Mouse (Mus musculus) stomach, embryonic 15.5 days (tissue): ENCODE results near the gene Gm17581. TPM values are rescaled to one million over a fixed set of nuclear protein-coding genes. Genes with fewer than 3 reads are reported as not detected.

ENCODE experiments used
- polyA plus RNA-seq: library from polyadenylated mRNA; unstranded; fragments of >200 nt; fragmentation: Nextera tagmentation; extraction: Ambion mirVana; gene quantifications from 2 replicates; pipeline ENCODE4 v1.2.1, GENCODE M21; 2015

Gm17581 gene
- polyA plus RNA-seq, 1 experiment from 2014 or later: not detected

Other genes with a start within 250 kb of the Gm17581 start
- 13.4 and 14.0 TPM in 2 replicates for gene Acss2, start 217.9 kb downstream of the Gm17581 start, polyA plus RNA-seq
- gene Ggt7, start 217.6 kb downstream of the Gm17581 start, polyA plus RNA-seq: 3.8 and 4.2 TPM in 2 replicates
- gene Gss, start 143.1 kb downstream of the Gm17581 start, polyA plus RNA-seq: 43.4 and 43.9 TPM in 2 replicates
- gene Myh7b, start 124.7 kb downstream of the Gm17581 start, polyA plus RNA-seq: 0.71 and 0.86 TPM in 2 replicates
- gene Trpc4ap, start 43.5 kb downstream of the Gm17581 start, polyA plus RNA-seq: 115 and 126 TPM in 2 replicates
- gene Edem2, start 6.4 kb downstream of the Gm17581 start, polyA plus RNA-seq: 103 and 133 TPM in 2 replicates
- 18.3 and 18.9 TPM in 2 replicates for gene Procr, start 15.3 kb upstream of the Gm17581 start, polyA plus RNA-seq
- 0.22 and 0.32 TPM in 2 replicates for gene Mmp24, start 39.5 kb upstream of the Gm17581 start, polyA plus RNA-seq
- 20.8 and 23.9 TPM in 2 replicates for gene BC029722, start 83.6 kb upstream of the Gm17581 start, polyA plus RNA-seq
- gene Eif6, start 91.1 kb upstream of the Gm17581 start, polyA plus RNA-seq: 212 and 227 TPM in 2 replicates
- gene Fam83c, start 99.0 kb upstream of the Gm17581 start, polyA plus RNA-seq: 2.4 and 2.8 TPM in 2 replicates
- gene Uqcc1, start 194.4 kb upstream of the Gm17581 start, polyA plus RNA-seq: 64.5 and 72.0 TPM in 2 replicates
- gene Gm15557, start 204.9 kb upstream of the Gm17581 start, polyA plus RNA-seq: not detected in 2 replicates
- 0.67 and 0.69 TPM in 2 replicates for gene Gdf5, start 209.5 kb upstream of the Gm17581 start, polyA plus RNA-seq
- 21.3 and 22.8 TPM in 2 replicates for gene Cep250, start 220.6 kb upstream of the Gm17581 start, polyA plus RNA-seq